Mouse (Mus musculus) neural tube, embryonic 10.5 days (tissue): ENCODE results near the gene Cdc42bpg.

Experiments
- DNase-seq: peaks from one replicate; pipeline ENCODE4 v3.0.0-alpha.2; 2017; ENCODE audit warnings: low spot score; ENCODE audit errors: extremely low spot score

Cdc42bpg gene

GRCm38 (mm10) chr19:6324751-6325150, 18.5 kb downstream of the Cdc42bpg start:
- no peak for DNase-seq

GRCm38 (mm10) chr19:6331178-6331577, 24.9 kb downstream of the Cdc42bpg start:
- no peak for DNase-seq

- peak; percentile 64 for DNase-seq
Measured at GRCm38 (mm10) chr19:6331719-6332516, 25.7 kb downstream of the Cdc42bpg start.

- DNase-seq: no peak
Measured at GRCm38 (mm10) chr19:6333761-6334595, 27.7 kb downstream of the Cdc42bpg start.

- peak; percentile 91 for DNase-seq
Measured at GRCm38 (mm10) chr19:6334673-6335457, 28.6 kb downstream of the Cdc42bpg start, which contains the start of gene Men1. Gene Men1 (plus strand): TSS chr19:6334979.

DNA sequence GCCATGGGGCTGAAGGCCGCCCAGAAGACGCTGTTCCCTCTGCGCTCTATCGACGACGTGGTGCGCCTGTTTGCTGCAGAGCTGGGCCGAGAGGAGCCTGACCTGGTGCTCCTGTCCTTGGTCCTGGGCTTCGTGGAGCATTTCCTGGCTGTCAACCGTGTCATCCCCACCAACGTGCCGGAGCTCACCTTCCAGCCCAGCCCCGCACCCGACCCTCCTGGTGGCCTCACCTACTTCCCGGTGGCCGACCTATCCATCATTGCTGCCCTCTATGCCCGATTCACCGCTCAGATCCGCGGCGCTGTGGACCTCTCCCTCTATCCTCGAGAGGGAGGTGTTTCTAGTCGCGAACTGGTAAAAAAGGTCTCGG, 29.2 kb downstream of the Cdc42bpg start:
- DNase-seq: no peak

- DNase-seq: no peak
Measured at GRCm38 (mm10) chr19:6336920-6337319, 30.7 kb downstream of the Cdc42bpg start.

DNA sequence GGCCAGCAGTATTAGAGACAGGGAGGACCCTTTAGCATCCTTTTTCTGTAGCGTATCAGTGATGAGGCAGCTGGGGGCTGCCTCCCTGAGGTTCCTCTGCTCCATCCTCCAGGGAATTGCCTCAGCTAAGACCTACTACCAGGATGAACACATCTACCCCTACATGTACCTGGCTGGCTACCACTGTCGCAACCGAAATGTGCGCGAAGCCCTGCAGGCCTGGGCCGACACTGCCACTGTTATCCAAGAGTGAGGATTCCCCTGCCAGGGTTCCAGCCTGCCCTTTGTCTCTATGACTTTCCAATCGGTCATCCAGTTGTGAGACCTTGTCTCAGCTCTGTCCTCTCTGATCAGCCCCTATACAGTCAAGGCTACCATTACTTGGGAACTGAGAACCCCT, 31.9 kb downstream of the Cdc42bpg start:
- DNase-seq: no peak

DNA sequence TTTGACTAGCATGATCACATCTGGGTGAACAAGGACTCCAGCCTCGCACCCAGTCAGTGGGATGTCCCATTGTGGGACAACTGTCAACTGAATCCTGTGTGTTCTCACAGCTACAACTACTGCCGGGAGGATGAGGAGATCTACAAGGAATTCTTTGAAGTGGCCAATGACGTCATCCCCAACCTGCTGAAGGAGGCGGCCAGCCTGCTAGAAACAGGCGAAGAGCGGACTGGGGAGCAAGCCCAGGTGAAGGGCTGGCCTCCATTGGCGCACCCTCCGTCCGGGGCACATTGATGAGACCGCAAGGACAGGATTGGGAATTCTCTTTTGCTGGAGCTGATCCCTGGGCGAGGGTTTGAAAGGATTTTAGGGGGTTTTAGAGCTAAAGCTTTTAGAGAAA, 32.5 kb downstream of the Cdc42bpg start:
- DNase-seq: no peak

- DNase-seq: no peak
Measured at GRCm38 (mm10) chr19:6339191-6339590, 32.9 kb downstream of the Cdc42bpg start.

- no peak for DNase-seq
Measured at GRCm38 (mm10) chr19:6339890-6340504, 33.7 kb downstream of the Cdc42bpg start.

GRCm38 (mm10) chr19:6340524-6341452, 34.5 kb downstream of the Cdc42bpg start, which contains the start of gene Map4k2:
Gene Map4k2 (plus strand): TSS chr19:6341135.
- DNase-seq: peak; percentile 71

GRCm38 (mm10) chr19:6341453-6342077, 35.3 kb downstream of the Cdc42bpg start:
- no peak for DNase-seq

- no peak for DNase-seq
Measured at GRCm38 (mm10) chr19:6342276-6342933, 36.1 kb downstream of the Cdc42bpg start.

DNA sequence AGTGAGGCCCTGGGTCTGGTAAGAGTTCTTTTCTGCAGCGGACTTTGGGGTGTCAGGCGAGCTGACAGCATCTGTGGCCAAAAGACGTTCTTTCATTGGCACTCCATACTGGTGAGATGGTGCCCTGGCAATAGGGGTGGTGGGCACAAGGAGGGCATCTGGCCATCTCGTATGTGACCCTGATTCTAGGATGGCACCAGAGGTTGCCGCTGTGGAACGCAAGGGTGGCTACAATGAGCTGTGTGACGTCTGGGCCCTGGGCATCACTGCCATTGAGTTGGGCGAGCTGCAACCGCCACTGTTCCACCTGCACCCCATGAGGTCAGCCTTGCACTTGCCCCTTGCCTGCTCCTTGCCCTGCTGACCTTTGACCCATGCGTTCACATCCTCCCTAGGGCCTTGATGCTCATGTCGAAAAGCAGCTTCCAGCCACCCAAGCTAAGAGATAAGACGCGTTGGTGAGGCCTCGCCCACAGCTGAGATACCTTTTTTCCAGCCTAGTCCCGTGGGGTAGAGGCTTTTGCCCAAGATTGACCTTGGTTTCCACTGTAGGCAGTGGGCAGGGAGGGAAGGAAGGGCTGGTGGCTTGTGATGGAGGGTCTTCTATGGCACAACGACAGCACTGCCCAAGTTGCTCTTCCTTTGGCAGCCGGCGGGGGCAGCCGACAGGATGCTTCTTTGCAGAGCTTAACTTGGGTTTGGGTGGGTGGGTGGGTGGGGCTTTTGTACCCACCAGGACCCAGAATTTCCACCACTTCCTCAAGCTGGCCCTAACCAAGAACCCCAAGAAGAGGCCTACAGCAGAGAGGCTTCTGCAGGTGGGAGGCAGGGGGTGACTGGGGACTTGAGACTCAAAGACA, 37.0 kb downstream of the Cdc42bpg start:
- no peak for DNase-seq

- DNase-seq: no peak
Measured at GRCm38 (mm10) chr19:6343996-6344395, 37.7 kb downstream of the Cdc42bpg start.

DNA sequence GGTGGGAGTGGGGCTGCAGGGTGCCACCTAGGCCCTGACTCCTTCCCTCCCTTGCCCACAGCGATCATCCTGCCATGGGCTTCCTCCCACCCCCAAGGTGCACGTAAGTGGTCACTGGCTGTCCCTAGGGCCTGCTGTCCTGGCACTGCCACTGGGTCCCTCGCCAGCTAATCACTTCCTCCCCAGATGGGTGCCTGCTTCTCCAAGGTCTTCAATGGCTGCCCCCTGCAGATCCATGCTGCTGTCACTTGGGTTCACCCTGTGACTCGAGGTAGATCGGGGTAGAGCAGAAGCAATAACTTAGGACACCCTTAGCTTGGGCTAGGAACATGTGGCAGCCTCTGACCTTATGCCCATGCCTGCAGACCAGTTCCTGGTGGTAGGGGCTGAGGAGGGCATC, 39.8 kb downstream of the Cdc42bpg start:
- DNase-seq: no peak

- no peak for DNase-seq
Measured at GRCm38 (mm10) chr19:6346661-6347060, 40.4 kb downstream of the Cdc42bpg start.
